Mouse (Mus musculus) lung, postnatal 4 days (tissue): ENCODE data around the gene Fkbp5.
A peak's percentile ranks its signal among the peaks of the same experiment; 100 is the strongest.
"Not testable (repeated sequence)": the region's sequence is repeated elsewhere in the genome, so short reads cannot be mapped to it uniquely, and the experiment has no call there.

ENCODE experiments used
- DNase-seq, 2 experiments: peaks; one replicate each; pipeline ENCODE4 v3.0.0; 2021

Gene Fkbp5

DNA sequence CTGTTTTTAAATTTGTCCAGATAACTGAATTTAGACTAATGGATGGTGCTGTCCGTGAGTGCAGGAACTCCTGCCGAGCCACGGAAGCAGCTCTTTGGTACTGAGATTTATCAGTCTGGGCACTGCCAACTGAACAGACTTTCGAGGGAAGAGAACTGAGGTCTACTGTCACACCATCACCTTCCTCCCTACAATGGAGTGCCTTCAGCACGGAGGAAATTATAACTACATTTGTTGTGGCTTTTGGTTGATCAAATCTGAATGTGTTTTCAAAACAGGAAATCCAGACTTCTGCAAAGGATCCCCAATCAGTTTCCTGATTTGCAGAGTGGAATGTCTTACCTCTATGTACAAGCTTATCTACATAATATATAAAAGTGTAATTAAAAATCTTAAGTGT lies 99.6 kb downstream of the Fkbp5 start:
- no peak for DNase-seq

DNA sequence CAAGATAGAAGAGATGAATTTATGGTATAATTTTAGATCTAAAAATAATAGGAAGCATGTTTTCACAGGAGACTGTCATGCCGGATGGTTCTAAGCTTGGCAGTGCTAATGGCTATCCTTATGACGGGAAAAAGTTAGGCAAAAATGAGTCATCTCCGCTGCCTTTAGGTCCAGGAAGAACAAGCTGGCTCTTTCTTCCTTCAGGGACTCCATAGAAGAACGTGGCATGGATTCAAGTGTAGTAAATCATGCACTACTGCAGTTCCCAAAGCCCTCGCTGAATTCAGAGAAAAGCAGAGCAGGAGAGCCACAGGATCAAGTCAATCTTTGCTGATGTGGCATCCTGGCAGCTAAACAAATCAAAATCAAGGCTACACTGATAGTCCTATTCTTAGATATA lies 102.1 kb downstream of the Fkbp5 start:
- no peak for DNase-seq

DNA sequence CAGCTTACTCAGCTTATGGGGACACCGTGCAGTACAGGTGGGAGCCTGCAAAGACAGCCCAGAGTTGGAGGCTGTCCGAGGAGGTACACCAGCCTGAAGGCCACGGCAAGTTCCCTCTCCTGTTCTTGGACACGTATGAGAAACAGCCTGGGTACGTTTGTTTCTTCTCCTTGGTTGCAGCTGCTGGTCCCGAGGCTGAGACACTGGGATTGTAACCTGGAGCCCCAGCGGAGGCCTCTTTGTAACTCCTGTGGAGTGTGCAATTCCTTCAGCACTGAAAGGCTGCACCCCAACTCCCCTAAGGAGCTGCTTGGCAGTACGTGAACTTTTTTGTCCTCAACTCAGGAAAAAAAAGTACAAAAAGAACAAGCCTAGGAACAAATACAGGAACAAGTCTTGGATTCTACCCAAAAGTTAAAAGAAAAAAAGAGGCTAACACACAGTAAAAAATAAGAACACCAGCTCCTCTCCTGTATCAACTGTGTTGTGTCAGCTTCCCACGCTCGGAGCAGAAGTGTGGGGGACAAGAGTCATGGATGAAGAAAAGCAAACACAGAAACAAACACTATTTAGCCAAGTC lies 105.9 kb downstream of the Fkbp5 start:
- DNase-seq: no peak

DNA sequence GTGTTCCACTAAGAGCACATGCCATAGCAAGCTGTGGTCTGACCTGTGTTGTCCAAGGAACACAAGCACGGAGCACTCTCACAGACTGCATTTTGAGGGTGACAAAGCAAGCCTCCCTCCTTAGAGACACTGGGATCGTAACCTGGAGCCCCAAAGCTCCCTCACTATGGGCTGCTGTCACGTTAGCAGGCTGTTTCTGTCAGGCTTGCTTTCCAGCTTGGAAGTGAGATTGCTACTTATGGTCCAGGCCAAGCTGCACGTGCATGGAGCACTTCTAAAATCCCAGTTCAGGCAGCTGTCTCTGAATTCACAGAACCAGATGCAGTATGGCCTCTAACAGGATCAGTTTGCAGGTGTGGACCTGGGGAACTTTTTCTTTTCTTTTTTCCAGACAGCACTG lies 106.6 kb downstream of the Fkbp5 start:
- no peak for DNase-seq

DNA sequence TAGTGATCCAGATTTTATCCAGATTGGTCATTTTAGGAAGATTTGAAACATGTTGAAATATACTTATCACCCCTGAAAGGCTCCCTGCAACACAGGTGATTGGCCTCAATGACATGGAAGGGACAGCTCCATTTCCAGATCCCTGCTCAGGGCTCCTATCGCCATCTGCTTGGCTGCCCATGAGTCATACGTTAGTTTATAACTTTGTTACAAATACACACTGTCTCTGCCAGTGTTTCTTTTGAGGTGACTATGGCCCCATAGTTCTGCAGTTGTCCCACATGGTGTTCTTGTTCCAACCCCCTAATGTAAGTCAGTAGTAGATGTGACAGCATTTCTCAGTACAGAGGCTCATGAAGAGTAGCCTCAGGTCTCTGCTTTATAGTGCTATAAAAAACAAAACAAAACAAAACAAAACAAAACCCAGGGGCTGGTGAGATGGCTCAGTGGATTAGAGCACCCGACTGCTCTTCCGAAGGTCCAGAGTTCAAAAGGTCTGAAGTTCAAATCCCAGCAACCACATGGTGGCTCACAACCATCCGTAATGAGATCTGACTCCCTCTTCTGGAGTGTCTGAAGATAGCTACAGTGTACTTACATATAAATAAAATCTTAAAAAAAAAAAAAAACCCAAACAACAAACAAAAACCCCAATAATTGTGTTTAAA lies 108.9 kb downstream of the Fkbp5 start:
- no peak for DNase-seq

DNA sequence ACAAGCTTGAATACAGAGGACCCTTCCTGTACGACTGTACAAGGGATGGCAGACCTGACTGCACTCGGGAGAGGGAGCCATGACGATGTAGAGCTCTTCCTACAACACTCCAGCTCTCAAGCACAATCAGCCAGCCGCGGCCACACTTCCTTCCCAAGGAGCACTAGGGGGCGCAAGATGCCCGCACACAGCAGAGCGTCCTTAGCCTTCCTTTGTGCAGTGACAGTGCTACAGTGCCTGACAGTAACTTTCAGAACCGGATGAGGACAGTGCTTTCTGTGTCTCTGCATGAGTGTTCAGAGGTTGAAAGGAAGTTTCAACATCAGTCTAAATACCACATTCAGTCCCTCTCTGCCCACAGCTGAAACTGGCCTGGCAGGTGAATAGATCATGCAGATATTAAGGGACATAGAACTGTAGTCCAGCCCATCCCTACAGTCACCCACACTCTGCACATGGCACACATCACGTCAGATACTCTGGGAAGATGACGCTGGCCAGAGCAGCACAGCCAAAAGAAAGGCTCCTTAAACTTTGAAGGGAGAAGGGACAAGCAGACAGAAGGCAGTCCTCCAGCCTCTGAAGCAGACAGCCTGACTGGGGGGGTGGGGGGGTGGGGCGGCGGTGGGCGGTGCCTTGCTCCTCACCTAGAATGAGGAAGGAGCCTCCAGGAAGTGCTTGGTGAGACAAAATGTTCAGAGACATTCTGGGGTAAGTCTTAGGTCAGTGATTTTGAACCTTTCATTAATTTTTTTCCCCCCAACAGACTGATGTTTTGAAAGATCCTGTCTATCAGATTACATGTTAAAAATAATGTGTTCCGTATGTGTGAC lies 109.7 kb downstream of the Fkbp5 start:
- DNase-seq: peak; percentile 85 to 90

DNA sequence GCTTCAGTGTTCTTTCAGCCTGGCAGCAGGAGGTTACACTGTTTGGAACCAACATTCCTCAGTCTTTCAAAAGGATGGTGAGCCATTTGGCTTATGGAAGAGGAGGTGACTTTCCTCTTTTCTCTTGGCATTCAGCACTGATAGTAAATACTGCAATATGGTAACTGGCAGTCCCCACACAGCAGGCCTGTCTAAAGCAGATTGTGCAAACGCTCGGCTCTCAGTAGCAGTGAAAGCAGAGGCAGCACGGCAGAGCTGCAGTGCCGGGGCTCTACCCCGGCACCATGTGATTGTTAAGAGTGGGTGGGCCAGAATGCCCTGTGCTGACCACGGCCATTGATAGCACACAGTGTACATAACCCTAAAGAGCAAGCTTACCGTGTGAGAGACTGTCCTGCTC lies 110.9 kb downstream of the Fkbp5 start:
- DNase-seq: no peak

DNA sequence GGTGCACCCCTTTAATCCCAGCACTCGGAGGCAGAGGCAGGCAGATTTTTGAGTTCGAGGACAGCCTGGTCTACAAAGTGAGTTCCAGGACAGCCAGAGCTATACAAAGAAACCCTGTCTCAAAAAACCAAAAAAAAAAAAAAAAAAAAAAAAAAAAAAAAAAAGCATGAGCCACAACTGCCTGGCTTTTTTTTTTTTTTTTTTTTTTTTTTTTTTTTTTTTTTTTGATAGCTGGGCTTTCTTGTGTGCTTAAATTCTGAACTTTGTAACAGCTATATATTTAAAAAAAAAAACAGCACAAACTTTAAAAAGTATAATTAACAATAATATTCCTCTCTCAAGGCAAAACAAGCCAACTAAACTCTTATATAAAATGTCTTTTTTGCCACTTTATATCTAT lies 112.6 kb downstream of the Fkbp5 start:
- DNase-seq: not testable (repeated sequence)

DNA sequence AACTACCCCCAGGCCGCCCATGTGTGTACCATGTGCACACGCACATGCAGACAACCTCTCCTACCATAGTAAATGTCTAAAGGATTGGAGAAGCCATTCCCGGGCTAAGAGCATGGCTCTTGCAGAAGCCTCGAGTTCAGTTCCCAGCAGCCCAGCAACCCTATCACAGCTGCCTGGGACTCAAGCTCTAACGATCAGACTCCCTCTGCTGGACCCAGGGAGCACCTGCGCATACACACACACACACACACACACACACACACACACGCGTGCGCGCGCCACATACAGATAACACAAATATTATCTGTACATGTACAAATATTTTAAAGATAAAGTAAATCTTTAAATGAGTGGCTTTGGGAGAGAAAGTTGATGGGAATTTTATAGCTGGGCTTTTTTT lies 113.0 kb downstream of the Fkbp5 start:
- DNase-seq: no peak

DNA sequence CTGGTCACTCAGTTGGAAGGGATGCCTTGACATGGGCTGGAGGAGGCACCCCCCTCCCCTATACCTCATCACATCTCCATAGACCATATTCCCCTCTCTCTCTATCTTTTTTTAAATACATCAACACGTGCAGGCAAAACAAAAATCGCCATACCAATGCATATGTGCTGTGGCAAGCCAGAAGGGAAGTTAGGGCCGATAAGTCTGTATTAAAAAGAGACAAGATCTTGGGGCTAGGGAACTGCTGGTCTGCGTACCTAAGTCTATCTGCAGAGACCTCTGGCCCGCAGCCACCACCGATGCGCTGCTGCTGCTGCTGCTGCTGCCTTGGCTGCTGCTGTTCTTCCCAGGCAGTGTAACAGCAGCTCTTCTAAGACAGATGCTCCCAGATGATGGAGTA lies 122.3 kb downstream of the Fkbp5 start:
- DNase-seq: no peak

DNA sequence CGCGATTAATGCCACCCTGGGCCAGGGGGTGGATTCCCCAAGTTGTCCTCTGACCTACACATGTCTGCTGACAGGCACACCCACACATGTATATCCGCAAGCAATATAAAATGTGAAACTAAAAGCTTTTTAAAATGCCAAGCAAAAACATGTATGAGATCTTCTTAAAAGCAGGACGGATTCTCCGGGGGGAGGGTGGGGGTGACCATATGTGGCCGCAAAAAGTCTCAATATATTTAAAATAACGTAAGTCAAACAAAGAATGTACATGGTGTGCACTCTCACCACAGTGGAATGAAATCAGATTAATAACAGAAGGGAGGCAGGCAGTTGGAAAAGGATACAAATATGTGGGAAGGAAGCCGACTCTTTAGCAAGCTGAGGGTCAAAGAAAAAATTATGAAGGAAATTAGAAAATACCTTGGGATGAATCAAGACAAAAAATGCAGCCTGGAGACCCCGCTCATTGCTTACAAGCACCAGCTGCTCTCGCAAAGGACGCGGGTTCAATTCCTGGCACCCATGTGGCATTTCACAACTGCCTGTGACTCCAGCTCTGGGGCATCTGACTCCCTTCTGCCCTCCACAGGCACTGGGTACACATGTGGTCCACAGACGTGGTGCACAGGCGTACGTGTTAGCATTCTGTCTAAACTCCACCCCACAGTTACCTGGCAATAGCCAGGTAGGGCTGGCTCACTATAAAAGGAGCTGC lies 123.1 kb downstream of the Fkbp5 start:
- no peak for DNase-seq

DNA sequence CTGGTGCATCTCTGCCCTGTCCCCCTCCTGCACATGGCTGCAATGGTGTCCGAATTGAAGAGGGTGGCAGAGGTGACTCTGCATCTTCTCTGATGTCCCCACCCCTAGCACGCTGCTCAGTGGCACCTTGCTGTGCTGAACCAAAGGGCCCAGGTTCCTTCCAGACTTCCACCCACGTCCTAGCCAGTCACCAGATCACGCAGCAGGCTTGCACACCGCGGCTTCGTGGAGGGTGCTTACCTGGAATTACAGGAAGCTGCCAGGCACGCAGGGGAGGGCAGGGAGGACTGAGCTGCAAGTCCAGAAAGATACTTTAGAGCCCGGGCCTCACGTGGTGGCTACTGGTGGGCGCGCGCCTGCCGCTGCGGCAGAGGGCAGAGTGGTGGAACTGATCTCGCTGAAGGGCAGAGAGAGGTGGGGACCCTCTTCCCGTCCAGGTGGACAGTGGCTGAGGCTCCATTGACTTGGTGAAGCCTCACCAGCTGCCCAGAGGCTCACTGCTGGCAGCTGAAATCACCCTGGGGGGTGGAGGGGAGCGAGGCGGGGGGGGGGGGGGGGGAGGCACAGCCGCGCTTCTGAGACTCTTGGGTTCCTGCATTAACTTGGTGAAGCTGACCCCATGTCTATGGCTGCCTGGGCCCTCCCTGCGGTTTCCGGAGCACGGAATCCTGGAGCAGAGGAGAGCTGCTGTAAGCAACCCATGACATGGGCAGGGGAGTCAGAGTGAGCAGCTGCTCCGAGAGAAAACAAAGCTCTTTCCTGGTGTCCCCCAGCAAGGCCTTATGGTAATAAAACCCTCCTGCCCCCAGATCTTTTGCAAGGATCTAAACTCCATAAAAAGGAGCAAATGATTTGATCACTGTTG lies 125.5 kb downstream of the Fkbp5 start:
- no peak for DNase-seq

DNA sequence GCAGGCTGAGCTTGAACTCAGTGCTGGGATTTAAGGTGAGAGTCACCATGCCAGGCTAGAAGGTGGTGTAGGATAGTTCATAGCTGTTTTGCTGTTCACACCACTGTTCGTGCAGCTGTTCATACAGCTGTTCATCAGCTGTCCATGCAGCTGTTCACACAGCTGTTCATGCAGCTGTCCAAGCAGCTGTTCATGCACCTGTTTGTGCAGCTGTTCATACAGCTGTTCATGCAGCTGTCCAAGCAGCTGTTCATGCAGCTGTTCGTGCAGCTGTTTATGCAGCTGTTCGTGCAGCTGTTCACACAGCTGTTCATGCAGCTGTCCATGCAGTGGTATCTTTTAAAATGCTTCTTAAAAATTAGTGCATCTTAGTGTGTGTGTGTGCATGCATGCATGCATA lies 128.8 kb downstream of the Fkbp5 start:
- no peak for DNase-seq

DNA sequence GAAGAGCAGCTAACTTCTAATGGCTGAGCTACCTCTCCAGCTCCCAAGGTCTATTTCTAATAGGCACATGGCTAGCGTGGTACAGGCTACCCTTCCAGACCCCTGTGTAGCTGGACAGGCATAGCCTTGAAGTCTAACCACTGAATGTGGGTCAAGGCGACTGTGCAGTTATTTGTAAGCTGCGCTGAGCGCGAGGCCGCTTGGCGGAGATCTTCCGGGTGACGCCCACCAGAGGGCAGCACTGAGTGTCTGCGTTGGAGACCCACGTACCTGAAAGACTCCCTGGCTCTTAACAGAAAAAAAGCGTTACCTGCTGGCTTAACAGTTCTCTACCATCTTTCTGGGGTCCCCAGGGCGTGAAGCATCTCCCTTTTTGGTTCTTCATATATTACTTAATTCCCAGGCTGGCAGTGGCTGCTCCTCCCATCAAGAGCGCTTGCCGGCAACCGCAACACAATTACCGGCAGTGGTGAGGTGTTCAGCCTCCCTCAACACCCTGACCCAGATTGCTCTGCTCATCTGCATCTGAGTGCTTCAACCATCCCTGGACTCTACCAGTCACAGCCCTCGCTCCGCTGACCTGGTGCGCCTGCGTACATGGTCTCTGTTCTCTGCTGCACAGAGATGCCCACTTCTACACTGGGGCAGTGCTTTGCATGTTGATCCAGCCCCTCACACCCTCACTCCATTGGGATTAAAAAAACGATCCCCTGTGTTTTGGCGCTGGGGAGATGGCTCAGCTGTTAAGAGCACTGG lies 131.0 kb downstream of the Fkbp5 start:
- peak; percentile 81 to 86 for DNase-seq

DNA sequence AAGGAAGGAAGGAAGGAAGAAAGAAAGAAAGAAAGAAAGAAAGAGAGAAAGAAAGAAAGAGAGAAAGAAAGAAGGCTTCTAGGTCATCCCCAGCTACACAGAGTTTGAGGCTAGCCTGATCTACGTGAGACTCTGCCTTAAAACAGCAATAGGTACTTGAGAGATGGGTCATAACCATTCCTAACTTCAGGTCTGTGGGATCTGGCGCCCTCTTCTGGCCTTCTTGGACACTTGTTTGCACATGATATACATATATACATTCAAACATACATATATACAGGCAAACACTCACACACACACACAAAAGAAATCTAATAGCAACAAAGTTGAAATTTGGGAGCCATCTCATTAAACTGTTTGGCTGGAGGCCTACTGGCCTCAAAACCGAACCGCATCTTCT lies 133.0 kb downstream of the Fkbp5 start:
- no peak for DNase-seq

DNA sequence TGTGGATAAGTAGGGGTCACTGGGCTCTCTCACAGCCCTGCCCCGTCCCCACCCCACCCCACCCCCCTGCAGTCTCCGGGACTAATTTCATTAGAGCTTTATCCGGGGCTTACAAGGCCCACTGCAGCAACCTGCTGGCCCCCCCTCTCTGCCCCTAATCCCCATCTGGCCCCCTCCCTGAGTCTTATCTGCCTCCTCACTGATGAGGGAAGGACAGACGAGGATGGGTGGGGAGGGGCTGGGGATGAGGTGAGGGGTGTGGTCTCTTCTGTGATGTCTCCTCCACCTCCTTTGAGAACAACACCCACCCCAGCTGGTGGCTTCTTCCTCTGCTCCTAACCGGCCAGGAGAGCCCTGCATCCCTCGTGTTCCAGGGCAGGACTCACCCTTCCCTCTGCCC lies 137.1 kb downstream of the Fkbp5 start:
- no peak for DNase-seq

DNA sequence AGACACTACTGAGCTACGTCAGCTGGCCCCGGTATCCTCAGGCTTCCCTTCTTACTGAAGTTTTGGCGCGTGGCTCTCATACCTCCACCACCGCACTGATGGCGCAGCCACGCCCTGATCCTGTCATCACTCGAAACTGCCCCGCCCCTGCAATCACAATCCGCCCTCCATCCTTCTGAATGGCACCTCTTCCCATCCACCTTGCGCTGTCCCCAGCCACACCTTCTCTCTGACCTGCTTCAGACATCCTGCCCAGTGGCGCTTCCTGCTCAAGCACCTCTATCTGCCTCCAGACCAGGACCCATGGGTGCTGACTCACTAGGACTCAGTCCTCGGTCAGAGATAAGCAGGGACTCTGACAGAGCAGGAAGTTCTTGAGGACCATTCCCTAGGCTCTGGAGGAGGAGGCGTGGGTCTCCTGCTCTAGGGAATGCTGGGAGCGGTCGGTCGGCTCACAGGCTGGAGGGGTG lies 141.7 kb downstream of the Fkbp5 start:
- no peak for DNase-seq

DNA sequence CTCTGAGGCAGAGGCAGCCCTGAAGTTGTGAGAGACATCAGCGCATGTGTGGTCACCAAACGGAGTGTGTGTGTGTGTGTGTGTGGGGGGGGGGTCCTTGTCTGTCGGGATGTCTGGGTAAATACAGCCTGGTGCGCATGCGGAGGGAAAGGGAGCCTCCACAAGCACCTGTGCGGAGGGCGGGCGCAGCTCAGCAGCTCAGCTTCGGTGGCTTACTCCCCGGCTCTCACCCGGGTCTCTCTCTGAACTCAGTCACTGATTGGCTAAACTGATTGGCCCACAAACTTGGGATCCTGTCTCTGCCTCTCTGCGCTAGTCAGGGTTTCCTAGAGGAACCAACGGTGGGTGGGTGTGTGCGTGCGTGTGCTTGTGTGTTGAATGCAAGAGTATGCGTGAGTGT lies 142.8 kb downstream of the Fkbp5 start:
- no peak for DNase-seq

DNA sequence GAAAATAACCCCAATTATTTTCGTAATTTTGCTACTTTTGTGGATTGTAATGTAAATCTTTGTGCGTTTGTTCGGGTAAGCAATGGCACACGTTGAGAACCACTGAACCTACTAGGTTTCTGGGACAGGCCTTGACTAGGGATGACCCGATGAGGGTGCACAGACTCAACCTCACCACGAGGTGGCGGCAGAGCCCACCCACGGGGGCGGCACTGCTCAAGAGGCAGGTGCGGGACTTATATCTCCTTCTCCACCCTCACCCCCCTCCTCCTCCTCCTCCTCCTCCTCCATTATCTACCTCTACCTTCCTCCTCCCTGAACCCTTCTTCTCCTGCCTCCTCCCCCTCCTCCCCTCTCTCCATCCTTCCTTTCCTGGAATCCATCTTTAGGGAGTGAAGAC lies 143.5 kb downstream of the Fkbp5 start:
- peak; percentile 65 to 73 for DNase-seq

DNA sequence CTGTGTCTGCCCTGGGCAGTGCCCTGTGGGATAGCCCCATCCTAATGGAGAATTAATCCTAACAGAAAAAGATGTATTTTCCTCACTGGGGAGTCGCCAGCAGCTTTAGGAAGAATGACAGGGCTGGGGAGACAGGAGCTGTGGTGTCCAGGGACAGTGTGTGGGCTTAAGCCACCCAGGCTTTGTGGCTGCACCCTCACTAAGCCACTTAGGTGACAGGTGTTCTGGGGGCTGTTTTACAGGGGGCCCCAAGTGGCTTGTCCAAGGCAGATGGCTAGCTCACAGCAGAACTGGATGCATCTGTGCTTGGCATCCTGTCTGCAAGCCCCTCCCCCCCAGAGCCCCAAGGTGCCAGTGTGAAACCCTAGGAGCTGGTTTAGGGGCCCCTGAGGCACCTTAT lies 145.4 kb downstream of the Fkbp5 start:
- DNase-seq: no peak

DNA sequence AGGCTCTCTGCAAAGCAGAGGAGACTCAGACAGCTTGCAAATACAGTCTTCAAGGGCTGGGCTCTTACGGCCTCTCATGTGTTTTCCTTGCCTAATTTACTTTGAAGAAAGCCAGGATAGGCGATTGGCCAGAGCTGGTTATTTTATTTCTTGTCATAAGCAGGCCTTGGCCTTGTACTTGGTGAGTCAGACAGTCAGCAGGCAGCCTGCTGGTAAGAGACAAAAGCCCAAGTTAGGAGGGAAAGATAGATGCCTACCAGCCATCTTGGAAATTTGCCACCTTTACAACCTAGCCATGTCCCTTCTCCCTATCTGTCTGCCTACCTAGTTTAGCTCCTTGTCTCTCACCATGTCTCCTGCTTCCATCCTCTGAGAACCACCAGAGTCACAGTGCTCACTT lies 146.0 kb downstream of the Fkbp5 start:
- no peak for DNase-seq

DNA sequence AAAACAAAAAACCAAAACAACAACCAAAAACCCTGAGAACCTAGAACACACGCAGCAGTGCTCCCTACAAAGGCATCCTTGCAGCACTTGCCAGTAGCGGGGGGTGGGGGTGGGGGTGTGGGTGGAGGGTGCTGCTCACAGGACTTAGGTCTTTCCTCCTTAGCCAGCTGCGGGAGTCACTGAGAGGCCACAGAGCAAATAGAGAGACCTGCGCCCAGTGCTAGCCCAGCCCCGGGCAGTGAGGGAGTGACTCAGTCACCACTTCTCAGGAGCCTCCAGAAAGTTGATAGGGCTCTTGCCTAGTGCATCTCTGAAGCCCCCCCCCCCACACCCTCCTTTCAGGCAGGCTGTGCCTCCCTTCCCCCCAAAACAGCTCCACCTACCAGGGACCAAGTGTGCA lies 148.3 kb downstream of the Fkbp5 start:
- no peak for DNase-seq
